Comparison of ENCODE assay signal across 8 mouse cellular contexts in the genomic region with DNA sequence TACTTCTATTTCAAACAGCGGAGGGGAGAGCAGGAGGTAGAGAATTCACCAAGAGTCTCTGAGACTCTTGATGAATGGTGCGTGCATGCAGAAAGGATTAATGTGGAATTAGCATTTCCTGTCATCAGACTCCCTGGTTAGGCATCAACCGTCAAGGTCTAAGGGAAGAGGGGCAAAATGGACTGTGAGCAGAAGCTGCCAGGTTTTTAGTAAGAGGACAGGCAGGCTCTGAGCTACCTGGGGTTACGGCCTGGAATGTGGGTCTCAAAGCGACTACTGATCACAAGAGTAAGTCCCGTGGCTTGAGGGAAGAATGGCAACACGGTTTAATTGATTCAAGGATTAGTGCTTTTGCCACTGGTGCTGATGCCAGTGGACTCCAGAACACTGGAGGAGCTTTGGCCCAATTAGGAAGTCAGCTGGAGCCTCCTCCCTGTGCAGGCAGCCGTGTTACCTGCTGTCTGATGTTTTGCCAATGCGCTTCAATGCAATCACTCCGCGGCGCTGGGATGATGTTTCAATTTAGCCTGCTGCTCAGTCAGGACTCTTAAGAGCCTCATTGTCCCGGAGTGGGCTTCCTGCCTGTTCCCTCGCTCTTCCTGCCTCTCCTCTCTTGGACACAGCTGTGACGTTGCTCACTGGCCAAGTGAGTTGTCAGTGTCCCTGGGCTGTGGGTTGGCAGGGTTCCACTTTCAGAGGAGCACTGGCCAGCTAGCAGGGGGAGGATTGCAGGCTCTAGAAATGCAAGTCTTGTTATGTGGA. TPM values are rescaled to one million over a fixed set of nuclear protein-coding genes. Genes with fewer than 3 reads are reported as not detected.
DNase-seq lines count a peak whose midpoint lies in the region; ATAC-seq lines count a peak whose summit lies in the region.

No protein-coding gene starts in this region.

- no peak overlapping the region for H3K9ac ChIP-seq in embryonic facial prominence, embryonic 14.5 days (ENCODE audit: low read depth, low read length)

- H3K27ac ChIP-seq in embryonic facial prominence, embryonic 14.5 days (replicated peaks; ENCODE audit: low read depth, low read length) = no peak overlapping the region

- DNase-seq in embryo, embryonic 10 days (ENCODE audit: low spot score) = peak; percentile 45
- DNase-seq in embryo, embryonic 9.5 days (ENCODE audit: extremely low spot score) = no peak
- peak; percentile 89 for DNase-seq in embryonic facial prominence, embryonic 14.5 days (ENCODE audit: low spot score)
- DNase-seq in heart, adult 8-10 months (ENCODE audit: low spot score) = peak; percentile 65
- peak; percentile 24 for DNase-seq in kidney, adult 18-20 months
- DNase-seq in left cerebral cortex, postnatal 4 days = peak; percentile 95
- peak; percentile 38 for DNase-seq in neural tube, embryonic 10.5 days (ENCODE audit: extremely low spot score, low spot score)
- peak; percentile 63 for DNase-seq in urinary bladder, postnatal 4 days (ENCODE audit: low spot score in 2 of 2)

- H3K36me3 ChIP-seq in embryonic facial prominence, embryonic 14.5 days (ENCODE audit: control insufficient read depth, insufficient read depth, low read length) = no peaks in the 10 kb centered on the region

- H3K4me2 ChIP-seq in embryonic facial prominence, embryonic 14.5 days (ENCODE audit: low read depth, low read length) = peak overlapping the region; percentile 36

- ATAC-seq in embryonic facial prominence, embryonic 14.5 days (ENCODE audit: low read depth) = peak; percentile 78

- H3K27me3 ChIP-seq in embryonic facial prominence, embryonic 14.5 days (replicated peaks; ENCODE audit: control insufficient read depth, insufficient read depth, low read length) = no peaks in the 10 kb centered on the region

- 16% methylated on average over 15 of the region's 15 CpGs for WGBS in embryonic facial prominence, embryonic 14.5 days

- H3K9me3 ChIP-seq in embryonic facial prominence, embryonic 14.5 days (ENCODE audit: control insufficient read depth, low read length) = peaks cover 17% of the 10 kb centered on the region; the same call in 1 of the 2 replicates

- H3K4me3 ChIP-seq in embryonic facial prominence, embryonic 14.5 days (ENCODE audit: low read depth, low read length) = no peak overlapping the region; the same call in 1 of the 2 replicates

- H3K4me1 ChIP-seq in embryonic facial prominence, embryonic 14.5 days (ENCODE audit: control insufficient read depth, insufficient read depth, low read length) = peaks cover 21% of the 10 kb centered on the region

- intact Hi-C loops in left cerebral cortex, postnatal 4 days (cut with DNase I) = no loop called here

RNA-seq across cellular contexts. Expression of gene Dctd, which starts 54.6 kb away (rescaled TPM):
- 28.2 and 30.4 TPM in 2 replicates for polyA plus RNA-seq in embryonic facial prominence, embryonic 14.5 days (2014; fragmentation: Nextera tagmentation; extraction: Ambion mirVana)
- total RNA-seq in heart, adult 8-10 months (2022) = 1 to 10 TPM in 2 of 4 experiments, under 1 TPM in 2; 0.65 to 1.4 (median 1.1) TPM
- 10 to 100 TPM; 17.0 to 22.6 TPM for total RNA-seq in left cerebral cortex, postnatal 4 days (2021)

Comparison
In these comparisons a context has a peak if more than half of its experiments do, and no peak if none do; other contexts are left out.
1. RNA of gene Dctd, which starts 54.6 kb away (total RNA-seq): 17.0 to 22.6 TPM in left cerebral cortex, postnatal 4 days; 0.65 to 1.4 TPM in heart, adult 8-10 months; every median in the first group is over 4 times any median in the second.